Mouse (Mus musculus) ovary, postnatal 14 days (tissue): ENCODE data around the gene Lrrc56.
"Not testable (repeated sequence)": the region's sequence is repeated elsewhere in the genome, so short reads cannot be mapped to it uniquely, and the experiment has no call there.

Source experiments
- DNase-seq: peaks from one replicate; pipeline ENCODE4 v3.0.0; 2022; ENCODE audit warnings: low spot score

Gene Lrrc56

GRCm38 (mm10) chr7:141217343-141218013, 23.5 kb downstream of the Lrrc56 start:
- no peak for DNase-seq

- no peak for DNase-seq
These were observed 24.2 kb downstream of the Lrrc56 start for GRCm38 (mm10) chr7:141218141-141218540.

- DNase-seq = no peak
These were observed 24.7 kb downstream of the Lrrc56 start for GRCm38 (mm10) chr7:141218557-141219133.

- DNase-seq = no peak
These were observed 25.7 kb downstream of the Lrrc56 start for GRCm38 (mm10) chr7:141219558-141220099.

GRCm38 (mm10) chr7:141220377-141220776, 26.4 kb downstream of the Lrrc56 start:
- DNase-seq = no peak

GRCm38 (mm10) chr7:141221249-141222125, 27.5 kb downstream of the Lrrc56 start:
- peak; percentile 90 for DNase-seq

- DNase-seq = no peak
These were observed 28.1 kb downstream of the Lrrc56 start for GRCm38 (mm10) chr7:141222126-141222467.

- no peak for DNase-seq
These were observed 28.8 kb downstream of the Lrrc56 start for GRCm38 (mm10) chr7:141222696-141223215.

- DNase-seq = no peak
These were observed 32.6 kb downstream of the Lrrc56 start for GRCm38 (mm10) chr7:141226535-141226934.

GRCm38 (mm10) chr7:141227796-141228195, 33.8 kb downstream of the Lrrc56 start:
- DNase-seq = no peak

GRCm38 (mm10) chr7:141228279-141229067, 34.5 kb downstream of the Lrrc56 start, which contains the start of gene Phrf1:
Gene Phrf1, plus strand, starts transcription at chr7:141228784.
- peak; percentile 96 for DNase-seq

GRCm38 (mm10) chr7:141229702-141230101, 35.7 kb downstream of the Lrrc56 start:
- DNase-seq = no peak

- no peak for DNase-seq
These were observed 36.6 kb downstream of the Lrrc56 start for GRCm38 (mm10) chr7:141230570-141230969.

GRCm38 (mm10) chr7:141231111-141231510, 37.2 kb downstream of the Lrrc56 start:
- DNase-seq = no peak

GRCm38 (mm10) chr7:141231551-141231950, 37.6 kb downstream of the Lrrc56 start:
- DNase-seq = no peak

- not testable (repeated sequence) for DNase-seq
These were observed 56.5 kb downstream of the Lrrc56 start for GRCm38 (mm10) chr7:141250486-141250885.

GRCm38 (mm10) chr7:141256159-141256558, 62.2 kb downstream of the Lrrc56 start:
- DNase-seq = no peak
